Comparison of ENCODE assay signal across 11 mouse cellular contexts in genomic region chrX:140567711-140568407, GRCm38 (mm10). TPM values are rescaled to one million over a fixed set of nuclear protein-coding genes. Genes with fewer than 3 reads are reported as not detected.
DNase-seq lines count a peak whose midpoint lies in the region; ATAC-seq and TF ChIP-seq lines count a peak whose summit lies in the region.
"Had no signal": no experiment of that assay in that cellular context is flagged by ENCODE, and none has a peak within 500 bp of the region (broad histone marks: within the 10 kb centered on the region; RNA-seq: fewer than 3 reads in every experiment).

No protein-coding gene starts in this region.

- 50% methylated on average over 1 of the region's 1 CpGs for WGBS in heart, embryonic 11.5 days (ENCODE audit: insufficient replicate concordance)
- 13% methylated on average over 1 of the region's 1 CpGs for WGBS in heart, embryonic 15.5 days
- 50% methylated on average over 1 of the region's 1 CpGs for whole genome bisulfite sequencing in lung, embryonic 16.5 days

- no peak for TF ChIP-seq CTCF in MEL (IDR thresholded peaks at IDR 0.05 in 2 of 3, conservative IDR thresholded peaks at IDR 0.05 in 1 of 3; ENCODE audit: control insufficient read depth in 1 of 3, insufficient read depth in 1 of 3, low read depth in 2 of 3, low read length in 3 of 3, poor library complexity in 1 of 3, severe bottlenecking in 1 of 3)

- no peaks in the 10 kb centered on the region for H3K9me3 ChIP-seq in heart, embryonic 11.5 days (replicated peaks; ENCODE audit: control insufficient read depth, low read length)
- no peaks in the 10 kb centered on the region for H3K9me3 ChIP-seq in MEL (replicated peaks; ENCODE audit: insufficient read depth, low read length)
- H3K9me3 ChIP-seq in heart, embryonic 15.5 days (replicated peaks), result no peaks in the 10 kb centered on the region
- no peaks in the 10 kb centered on the region for H3K9me3 ChIP-seq in lung, embryonic 16.5 days (ENCODE audit: control insufficient read depth, low read length)
- H3K9me3 ChIP-seq: forebrain, embryonic 13.5 days; stomach, embryonic 15.5 days had no signal

- H3K36me3 ChIP-seq in heart, embryonic 11.5 days (ENCODE audit: control insufficient read depth, insufficient read depth, low read length), result no peaks in the 10 kb centered on the region
- H3K36me3 ChIP-seq in MEL (ENCODE audit: control insufficient read depth in 1 of 2, insufficient read depth in 2 of 2, low read length in 2 of 2), result peaks cover 0 to 27% of the 10 kb centered on the region in 2 experiments; a peak in 2 of 4 replicates
- H3K36me3 ChIP-seq in heart, embryonic 15.5 days, result no peaks in the 10 kb centered on the region
- H3K36me3 ChIP-seq in lung, embryonic 16.5 days (ENCODE audit: control insufficient read depth, insufficient read depth, low read length), result no peaks in the 10 kb centered on the region
- H3K36me3 ChIP-seq: stomach, embryonic 15.5 days had no signal

- H3K4me2 ChIP-seq in heart, embryonic 11.5 days, result no peak overlapping the region
- H3K4me2 ChIP-seq in heart, embryonic 15.5 days, result no peak overlapping the region
- H3K4me2 ChIP-seq in lung, embryonic 16.5 days (ENCODE audit: low read depth, low read length), result no peak overlapping the region
- H3K4me2 ChIP-seq: forebrain, embryonic 13.5 days; stomach, embryonic 15.5 days had no signal

- no peak for ATAC-seq in heart, embryonic 11.5 days (replicated peaks; ENCODE audit: insufficient number of reproducible peaks, low FRiP score, low TSS enrichment)
- no peak for ATAC-seq in heart, embryonic 15.5 days (replicated peaks; ENCODE audit: insufficient number of reproducible peaks, insufficient read depth, low FRiP score, low read depth)
- peak; percentile 87 for ATAC-seq in lung, embryonic 16.5 days (ENCODE audit: low read depth)
- ATAC-seq: forebrain, embryonic 13.5 days had no signal

- TF ChIP-seq RAD21 in MEL (IDR thresholded peaks at IDR 0.05; ENCODE audit: low read depth, low read length), result no peak

- no peak overlapping the region for H3K4me3 ChIP-seq in heart, embryonic 11.5 days (ENCODE audit: low read depth, low read length)
- H3K4me3 ChIP-seq in MEL (ENCODE audit: control insufficient read depth in 1 of 2, insufficient read depth in 1 of 2, low read depth in 2 of 2, low read length in 2 of 2), result no peak overlapping the region
- H3K4me3 ChIP-seq in heart, embryonic 15.5 days, result no peak overlapping the region
- no peak overlapping the region for H3K4me3 ChIP-seq in lung, embryonic 16.5 days (ENCODE audit: low read length)
- H3K4me3 ChIP-seq: forebrain, embryonic 13.5 days; stomach, embryonic 15.5 days had no signal

- H3K79me2 ChIP-seq in MEL (ENCODE audit: control insufficient read depth, insufficient read depth, low read length, poor library complexity), result no peaks in the 10 kb centered on the region

- peak; percentile 97 for DNase-seq in heart, adult 11 months
- peak; percentile 93 for DNase-seq in MEL (ENCODE audit: low read depth, low spot score)
- no peak for DNase-seq in cerebellum, adult 18-20 months
- DNase-seq in cerebellum, postnatal 36 days, result no peak
- DNase-seq in right cerebral cortex, postnatal 10 days (ENCODE audit: low spot score in 2 of 2), result no peak

- no peaks in the 10 kb centered on the region for H3K4me1 ChIP-seq in heart, embryonic 11.5 days (ENCODE audit: control insufficient read depth, insufficient read depth, low read length)
- H3K4me1 ChIP-seq in MEL (ENCODE audit: control insufficient read depth in 1 of 2, insufficient read depth in 2 of 2, low read length in 2 of 2), result peaks cover 18 to 26% of the 10 kb centered on the region in 2 experiments
- H3K4me1 ChIP-seq in heart, embryonic 15.5 days (replicated peaks), result peaks cover 12% of the 10 kb centered on the region
- H3K4me1 ChIP-seq in lung, embryonic 16.5 days (replicated peaks; ENCODE audit: control insufficient read depth, insufficient read depth, low read length), result peaks cover 12% of the 10 kb centered on the region
- H3K4me1 ChIP-seq: forebrain, embryonic 13.5 days; stomach, embryonic 15.5 days had no signal

- H3K9ac ChIP-seq in heart, embryonic 11.5 days (ENCODE audit: low read depth, low read length), result no peak overlapping the region
- H3K9ac ChIP-seq in MEL (ENCODE audit: control insufficient read depth, low read depth, low read length, poor library complexity, severe bottlenecking), result no peak overlapping the region
- H3K9ac ChIP-seq in heart, embryonic 15.5 days, result no peak overlapping the region
- H3K9ac ChIP-seq in lung, embryonic 16.5 days (ENCODE audit: low read length), result no peak overlapping the region
- H3K9ac ChIP-seq: forebrain, embryonic 13.5 days; stomach, embryonic 15.5 days had no signal

- TF ChIP-seq EP300 in MEL (IDR thresholded peaks at IDR 0.05; ENCODE audit: low read depth in 1 of 2, low read length in 2 of 2), result peak; percentile 93 to 99

- H3K27ac ChIP-seq in heart, embryonic 11.5 days (ENCODE audit: low read depth, low read length), result no peak overlapping the region
- no peak overlapping the region for H3K27ac ChIP-seq in MEL (ENCODE audit: control insufficient read depth, low read depth, low read length)
- H3K27ac ChIP-seq in heart, embryonic 15.5 days, result peak overlapping the region; percentile 55
- H3K27ac ChIP-seq in lung, embryonic 16.5 days (ENCODE audit: low read length), result peak overlapping the region; percentile 68
- H3K27ac ChIP-seq: forebrain, embryonic 13.5 days; stomach, embryonic 15.5 days had no signal

- TF ChIP-seq POLR2A in MEL (IDR thresholded peaks at IDR 0.05; ENCODE audit: control insufficient read depth in 1 of 2, insufficient read depth in 1 of 2, low read depth in 1 of 2, low read length in 2 of 2, poor library complexity in 1 of 2), result no peak

- 0 out of 2 replicates have a peak, but pooled peaks cover 7% of the 10 kb centered on the region for H3K27me3 ChIP-seq in heart, embryonic 11.5 days (ENCODE audit: control insufficient read depth, insufficient read depth, low read length)
- no peaks in the 10 kb centered on the region for H3K27me3 ChIP-seq in MEL (ENCODE audit: control insufficient read depth in 1 of 2, insufficient read depth in 2 of 2, low read length in 2 of 2)
- peaks cover 10% of the 10 kb centered on the region; the same call in 1 of the 2 replicates for H3K27me3 ChIP-seq in heart, embryonic 15.5 days
- peaks cover 2% of the 10 kb centered on the region for H3K27me3 ChIP-seq in lung, embryonic 16.5 days (ENCODE audit: control insufficient read depth, insufficient read depth, low read depth, low read length)
- H3K27me3 ChIP-seq: CH12.LX had no signal

TF ChIP-seq in MEL, 35 proteins besides CTCF, POLR2A, EP300 and RAD21 (continues in another document):
- TF ChIP-seq MAZ (IDR thresholded peaks at IDR 0.05; ENCODE audit: low read depth, low read length), result no peak
- TF ChIP-seq CHD1 (IDR thresholded peaks at IDR 0.05; ENCODE audit: low read depth, low read length), result no peak
- TF ChIP-seq NELFE (IDR thresholded peaks at IDR 0.05; ENCODE audit: low read depth, low read length), result no peak
- no peak for TF ChIP-seq GABPA (IDR thresholded peaks at IDR 0.05; ENCODE audit: low read depth, low read length)
- TF ChIP-seq GATA1 (IDR thresholded peaks at IDR 0.05; ENCODE audit: low read depth, low read length), result peak; percentile 98
- no peak for TF ChIP-seq NRF1 (IDR thresholded peaks at IDR 0.05; ENCODE audit: insufficient read depth, low read depth, low read length, poor library complexity, severe bottlenecking)
- 0 out of 2 replicates have a peak, but pooled peaks have one; percentile 1 for TF ChIP-seq ZC3H11A (IDR thresholded peaks at IDR 0.05; ENCODE audit: low read depth, low read length)
- TF ChIP-seq E2F4 (IDR thresholded peaks at IDR 0.05; ENCODE audit: borderline replicate concordance, low read depth, low read length), result no peak
- TF ChIP-seq ETS1 (IDR thresholded peaks at IDR 0.05; ENCODE audit: low read depth, low read length), result peak; percentile 100
- TF ChIP-seq UBTF (IDR thresholded peaks at IDR 0.05; ENCODE audit: borderline replicate concordance, insufficient read depth, low read depth, low read length), result no peak
- TF ChIP-seq ZKSCAN1 (IDR thresholded peaks at IDR 0.05; ENCODE audit: low read depth, low read length), result peak; percentile 10; the same call in 1 of the 2 replicates
- no peak for TF ChIP-seq JUND (IDR thresholded peaks at IDR 0.05; ENCODE audit: low read depth, low read length)
- TF ChIP-seq MAFK (IDR thresholded peaks at IDR 0.05; ENCODE audit: borderline replicate concordance, low read depth, low read length), result peak; percentile 68; the same call in 1 of the 2 replicates
- no peak for TF ChIP-seq ELF1 (IDR thresholded peaks at IDR 0.05; ENCODE audit: low read depth, low read length)
- peak; percentile 40; the same call in 1 of the 2 replicates for TF ChIP-seq ZNF384 (IDR thresholded peaks at IDR 0.05; ENCODE audit: low read depth, low read length)
- TF ChIP-seq POLR2AphosphoS2 (IDR thresholded peaks at IDR 0.05; ENCODE audit: low read length), result 0 out of 2 replicates have a peak, but pooled peaks have one; percentile 29
- TF ChIP-seq TCF12 (IDR thresholded peaks at IDR 0.05; ENCODE audit: low read depth, low read length), result peak; percentile 98
- no peak for TF ChIP-seq HCFC1 (IDR thresholded peaks at IDR 0.05; ENCODE audit: low read depth, low read length)
- peak; percentile 82 for TF ChIP-seq MYC (IDR thresholded peaks at IDR 0.05; ENCODE audit: low read depth, low read length)
- TF ChIP-seq CHD2 (IDR thresholded peaks at IDR 0.05; ENCODE audit: low read length), result no peak
- TF ChIP-seq KAT2A (conservative IDR thresholded peaks at IDR 0.05; ENCODE audit: low read depth, low read length), result no peak; the same call in 1 of the 2 replicates
- no peak for TF ChIP-seq SMC3 (IDR thresholded peaks at IDR 0.05; ENCODE audit: low read depth, low read length)
- peak; percentile 97 for TF ChIP-seq SIN3A (IDR thresholded peaks at IDR 0.05; ENCODE audit: low read length)
- TF ChIP-seq TBP (IDR thresholded peaks at IDR 0.05; ENCODE audit: low read depth, low read length), result 0 out of 2 replicates have a peak, but pooled peaks have one; percentile 22
- peak; percentile 87 for TF ChIP-seq RCOR1 (IDR thresholded peaks at IDR 0.05; ENCODE audit: low read depth, low read length)
- TF ChIP-seq USF2 (IDR thresholded peaks at IDR 0.05; ENCODE audit: borderline replicate concordance in 1 of 2, insufficient read depth in 1 of 2, low read depth in 1 of 2, low read length in 2 of 2), result no peak

RNA-seq across cellular contexts. Expression of gene Tsc22d3, which starts 32.6 kb away (rescaled TPM):
- 184 and 203 TPM in 2 replicates for polyA plus RNA-seq in heart, embryonic 11.5 days (2014; fragmentation: Nextera tagmentation; extraction: Ambion mirVana)
- total RNA-seq in MEL (2012; rRNA removed), result 29.5 and 35.9 TPM in 2 replicates
- polyA plus RNA-seq in MEL (2012; ENCODE audit: insufficient read depth in 1 of 2, insufficient read length in 2 of 2, low read depth in 1 of 2, low replicate concordance in 2 of 2, missing spikeins in 1 of 2), result 10 to 100 TPM in 1 of 2 experiments, not detected in 1; 32.7 TPM
- 183 and 190 TPM in 2 replicates for polyA plus RNA-seq in heart, embryonic 15.5 days (2015; fragmentation: Nextera tagmentation; extraction: Ambion mirVana)
- 119 and 129 TPM in 2 replicates for polyA plus RNA-seq in lung, embryonic 16.5 days (2015; fragmentation: Nextera tagmentation; extraction: Ambion mirVana)

Comparison
In these comparisons a context has a peak if more than half of its experiments do, and no peak if none do; other contexts are left out.
1. H3K27ac ChIP-seq: peak in heart, embryonic 15.5 days (single experiment) and lung, embryonic 16.5 days (single experiment); none in heart, embryonic 11.5 days (single experiment) and MEL (single experiment).
2. DNase-seq: peak in heart, adult 11 months (single experiment) and MEL (single experiment); none in cerebellum, adult 18-20 months (0 of 2), cerebellum, postnatal 36 days (0 of 2) and right cerebral cortex, postnatal 10 days (0 of 2).